Mouse (Mus musculus): ENCODE data around the gene Higd1a.

Higd1a gene

DNA sequence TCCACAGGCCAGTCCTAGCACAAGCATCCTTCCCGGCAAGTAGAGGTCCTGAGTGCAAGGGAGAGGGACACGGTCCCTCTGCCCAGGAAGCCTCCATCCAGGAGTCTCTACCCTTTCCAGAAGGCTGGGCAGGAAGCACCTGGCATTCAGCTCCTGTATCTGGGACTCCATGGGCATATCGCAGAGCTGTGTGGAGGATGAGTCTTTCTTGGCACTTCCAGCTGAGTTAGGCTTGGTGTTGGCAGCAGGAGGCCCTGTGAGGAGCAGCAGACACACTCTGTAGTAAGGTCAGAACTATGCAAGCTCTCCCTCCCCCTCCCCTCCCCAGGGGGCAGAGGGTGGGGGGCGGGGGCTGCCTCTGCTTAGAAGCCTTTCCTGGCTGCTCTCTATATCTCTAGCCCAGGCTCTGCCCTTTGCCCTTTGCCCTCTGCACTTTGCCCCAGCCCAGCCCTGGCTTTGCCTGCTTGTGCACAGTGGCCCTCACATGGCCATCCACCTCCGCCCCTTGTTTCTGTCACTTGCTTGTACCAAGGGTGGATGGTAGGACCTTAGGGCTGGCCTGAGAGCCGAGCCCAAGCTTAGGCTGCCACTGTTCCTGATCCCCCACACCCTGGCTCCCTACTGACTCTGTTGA lies 59.2 kb downstream of the Higd1a start:
- DNase-seq (ENCODE audit: low read depth in 1 of 2, low spot score in 2 of 2): no peak

Data from monocyte, adult 2 months (primary cell).